Mouse (Mus musculus) heart, postnatal 10 days (tissue): ENCODE results near the gene Usp50. TPM values are rescaled to one million over a fixed set of nuclear protein-coding genes. Genes with fewer than 3 reads are reported as not detected.

ENCODE experiments used
- DNase-seq, 2 experiments: peaks; one replicate each; pipeline ENCODE4 v3.0.0; 2021
- intact Hi-C: fragments of 180-260 bp; cut with DNase I; formaldehyde crosslinking; loops from one replicate; pipeline ENCODE4 v1.15.1; 2025
- total RNA-seq, 2 experiments: library from RNA; stranded (reverse); gene quantifications; 2 replicates each; pipeline ENCODE4 v1.2.3; 2021

Usp50 gene
- total RNA-seq, 2 experiments from 2014 or later = not detected

DNA sequence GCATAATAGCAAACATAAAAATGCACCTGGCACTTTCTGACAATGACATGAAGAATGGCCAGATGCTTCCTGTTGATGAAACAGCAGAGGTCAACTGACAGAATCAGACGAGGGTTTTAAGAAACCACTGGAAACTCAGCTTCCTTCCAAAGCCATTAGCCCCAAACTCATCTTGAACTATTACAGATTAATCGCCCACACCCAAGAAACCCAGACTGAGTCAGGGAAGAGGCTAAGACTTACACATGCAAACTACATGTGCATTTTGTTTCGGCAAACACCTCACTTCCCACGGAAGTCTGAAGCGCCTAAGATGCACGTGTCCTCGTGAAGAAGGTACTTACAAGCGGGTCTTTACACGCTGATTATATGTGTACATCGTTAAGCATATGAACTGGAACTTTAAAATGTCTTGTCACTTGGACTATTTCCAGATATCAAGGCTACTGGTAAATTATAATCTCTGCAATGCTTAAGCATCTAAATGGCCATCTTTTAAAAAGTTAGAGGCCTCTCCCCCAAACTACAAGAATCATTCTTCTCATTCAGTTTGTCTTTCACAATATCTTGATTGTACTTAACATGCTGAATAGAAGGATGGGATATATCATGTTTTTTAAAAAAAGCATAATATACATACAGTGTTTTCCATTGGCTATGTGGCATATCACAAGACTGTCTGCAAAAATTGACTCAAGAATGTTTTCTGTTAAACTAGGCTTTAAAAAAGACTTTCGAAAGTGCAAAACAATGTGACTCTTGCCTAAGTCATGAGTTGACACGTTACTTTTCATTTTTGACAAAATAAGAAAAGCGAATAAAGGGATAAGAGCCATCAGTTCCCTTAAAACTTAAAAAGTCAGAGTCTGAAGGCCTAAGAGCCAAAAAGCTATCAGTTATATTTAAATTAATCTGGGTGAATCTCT is 109.7 kb downstream of the Usp50 start:
- intact Hi-C loops = loop anchor here (2.0 kb wide), 1 partner anchor 33 kb away; the partner anchor contains the start of gene Usp8
- DNase-seq = peak; percentile 8 to 36

- no peak for DNase-seq
- intact Hi-C loops = no loop called here
Observed at GRCm38 (mm10) chr2:126668621-126669252, 114.5 kb downstream of the Usp50 start.

DNA sequence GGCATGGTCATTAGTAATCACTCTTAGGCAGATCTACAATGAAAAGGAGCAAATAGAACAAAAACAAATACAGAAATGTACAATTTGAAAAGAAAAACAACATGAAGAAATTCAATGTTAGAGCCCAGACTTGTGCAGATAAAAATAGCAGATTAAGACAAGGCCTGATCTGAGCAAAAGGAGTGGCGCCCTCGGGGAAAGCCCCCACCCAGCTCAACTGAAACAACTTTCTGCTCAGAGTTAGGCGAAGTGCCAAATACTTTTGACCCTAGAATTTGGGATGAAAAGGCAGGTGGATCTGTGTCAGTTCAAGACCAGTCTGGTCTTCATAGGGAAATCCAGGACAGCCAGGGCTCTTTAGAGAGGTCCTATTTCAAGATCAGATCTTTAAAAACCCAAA is 117.3 kb downstream of the Usp50 start:
- DNase-seq = no peak
- intact Hi-C loops = no loop called here

GRCm38 (mm10) chr2:126663481-126663880 is 119.8 kb downstream of the Usp50 start:
- DNase-seq = peak; percentile 33 to 51
- intact Hi-C loops = loop anchor here (1.0 kb wide), 1 partner anchor 64 kb away; no protein-coding TSS in a partner anchor

Other genes starting within 250 kb of the Usp50 start
- 1 to 10 TPM in 1 of 2 experiments, under 1 TPM in 1; 0.72 to 4.3 TPM for gene Slc27a2, start 231.1 kb downstream of the Usp50 start, total RNA-seq
- gene Hdc, start 164.2 kb downstream of the Usp50 start, total RNA-seq = 1 to 10 TPM; 2.6 to 2.7 TPM
- 10 to 100 TPM; 20.9 to 24.3 TPM for gene Gabpb1, start 107.1 kb downstream of the Usp50 start, total RNA-seq
- gene Usp8, start 76.1 kb downstream of the Usp50 start, total RNA-seq = 10 to 100 TPM; 32.1 to 36.2 TPM
- 10 to 100 TPM; 52.0 to 54.1 TPM for gene Trpm7, start 92.8 kb upstream of the Usp50 start, total RNA-seq
- gene Sppl2a, start 149.8 kb upstream of the Usp50 start, total RNA-seq = 10 to 100 TPM; 49.6 to 51.3 TPM
- gene Ap4e1, start 225.2 kb upstream of the Usp50 start, total RNA-seq = 1 to 10 TPM; 7.4 to 9.6 TPM